Mouse (Mus musculus) myocyte (in vitro differentiated cells): ENCODE results near the gene Ccdc163. TPM values are rescaled to one million over a fixed set of nuclear protein-coding genes. Genes with fewer than 3 reads are reported as not detected.

Source experiments
- H3K27me3 ChIP-seq: one replicate; pipeline ENCODE4 v1.6.1; 2011; ENCODE audit not compliant: control insufficient read depth, insufficient read depth, insufficient read length
- H3K36me3 ChIP-seq: one replicate; pipeline ENCODE4 v1.6.1; 2011; ENCODE audit not compliant: control insufficient read depth, insufficient read depth
- H3K4me2 ChIP-seq: one replicate; pipeline ENCODE4 v1.6.1; 2011; ENCODE audit warnings: low read depth, control low read depth
- H3K4me3 ChIP-seq: one replicate; pipeline ENCODE4 v1.5.1; 2011; ENCODE audit warnings: mild to moderate bottlenecking, control low read depth, moderate library complexity
- H3K79me2 ChIP-seq: one replicate; pipeline ENCODE4 v1.6.1; 2011; ENCODE audit not compliant: control insufficient read depth, insufficient read depth
- H3ac ChIP-seq: one replicate; pipeline ENCODE4 v1.6.1; 2011; ENCODE audit not compliant: control insufficient read depth, insufficient read length
- CEBPB ChIP-seq: IDR thresholded peaks from 2 replicates; pipeline ENCODE4 v1.6.1; 2011; ENCODE audit warnings: mild to moderate bottlenecking, moderate library complexity; ENCODE audit not compliant: poor library complexity, insufficient read depth, severe bottlenecking
- E2F4 ChIP-seq: IDR thresholded peaks from one replicate; pipeline ENCODE4 v1.6.1; 2011; ENCODE audit warnings: mild to moderate bottlenecking, control low read depth, moderate library complexity; ENCODE audit not compliant: insufficient read depth
- MAX ChIP-seq: IDR thresholded peaks from one replicate; pipeline ENCODE4 v1.6.1; 2011; ENCODE audit warnings: low read depth, mild to moderate bottlenecking, control low read depth
- MYOD1 ChIP-seq, 3 experiments: IDR thresholded peaks; one replicate each; pipeline ENCODE4 v1.6.1; 2011; ENCODE audit warnings: control low read depth in 2 of 3, low read depth in 2 of 3, mild to moderate bottlenecking in 2 of 3, moderate library complexity in 1 of 3; ENCODE audit not compliant: insufficient read length in 2 of 3, control insufficient read depth in 1 of 3
- MYOG ChIP-seq, 3 experiments: IDR thresholded peaks; one replicate each; pipeline ENCODE4 v1.6.1; 2011; ENCODE audit warnings: control low read depth in 2 of 3, low read depth in 2 of 3, mild to moderate bottlenecking in 2 of 3; ENCODE audit not compliant: insufficient read length in 2 of 3, control insufficient read depth in 1 of 3, insufficient read depth in 1 of 3
- POLR2A ChIP-seq: IDR thresholded peaks from one replicate; pipeline ENCODE4 v1.6.1; 2011; ENCODE audit warnings: low read depth, mild to moderate bottlenecking, control low read depth, moderate library complexity; ENCODE audit not compliant: insufficient read length
- POLR2AphosphoS2 ChIP-seq: IDR thresholded peaks from one replicate; pipeline ENCODE4 v1.6.1; 2011; ENCODE audit warnings: low read depth, control low read depth; ENCODE audit not compliant: insufficient read length
- REST ChIP-seq: IDR thresholded peaks from one replicate; pipeline ENCODE4 v1.6.1; 2011; ENCODE audit warnings: mild to moderate bottlenecking, control low read depth, moderate library complexity; ENCODE audit not compliant: insufficient read depth, insufficient read length
- SRF ChIP-seq: IDR thresholded peaks from one replicate; pipeline ENCODE4 v1.6.1; 2011; ENCODE audit warnings: low read depth; ENCODE audit not compliant: control insufficient read depth, insufficient read length
- TCF12 ChIP-seq: IDR thresholded peaks from one replicate; pipeline ENCODE4 v1.6.1; 2011; ENCODE audit warnings: mild to moderate bottlenecking, control low read depth; ENCODE audit not compliant: poor library complexity, insufficient read depth, severe bottlenecking
- TCF3 ChIP-seq: IDR thresholded peaks from one replicate; pipeline ENCODE4 v1.6.1; 2011; ENCODE audit warnings: low read depth, control low read depth; ENCODE audit not compliant: insufficient read length
- USF1 ChIP-seq: IDR thresholded peaks from one replicate; pipeline ENCODE4 v1.6.1; 2011; ENCODE audit warnings: low read depth, mild to moderate bottlenecking, control low read depth, moderate library complexity
- polyA plus RNA-seq: library from polyadenylated mRNA; unstranded; fragments of >200 nt; fragmentation: generic; extraction: Trizol; gene quantifications from one replicate; pipeline ENCODE4 v1.2.1, GENCODE M21; 2012; ENCODE audit warnings: missing spikeins

Ccdc163 gene
- polyA plus RNA-seq, 1 experiment, result 18.9 TPM

DNA sequence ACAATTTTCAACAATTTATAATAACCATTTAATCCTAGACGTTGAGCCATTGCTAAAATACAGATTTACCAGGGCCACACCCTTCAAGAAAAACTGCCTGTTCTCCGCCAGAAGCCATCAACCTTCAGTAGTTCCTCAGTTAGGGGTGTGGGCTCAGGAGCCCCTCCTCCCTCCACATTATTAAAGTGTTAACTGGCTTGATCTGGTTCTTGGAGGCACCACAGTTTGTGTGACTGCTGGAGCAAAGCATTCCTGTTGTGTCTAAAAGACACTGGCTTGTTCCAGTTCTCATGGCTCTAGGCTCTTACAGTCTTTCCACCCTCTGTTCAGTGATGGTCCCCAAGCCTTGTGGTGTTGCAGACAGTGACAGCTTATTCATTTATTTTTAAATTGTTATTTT is 72.2 kb downstream of the Ccdc163 start:
- H3ac ChIP-seq, result no peak overlapping the region
- H3K79me2 ChIP-seq, result no peaks in the 10 kb centered on the region
- no peak overlapping the region for H3K4me2 ChIP-seq
- H3K36me3 ChIP-seq, result no peaks in the 10 kb centered on the region
- H3K27me3 ChIP-seq, result no peaks in the 10 kb centered on the region
- no peak overlapping the region for H3K4me3 ChIP-seq
- TF ChIP-seq USF1 (no peak), REST (no peak), MAX (no peak), POLR2AphosphoS2 (no peak), SRF (no peak), TCF12 (no peak), TCF3 (no peak), POLR2A (no peak), CEBPB (no peak), MYOD1 (IDR thresholded peaks at IDR 0.05; ENCODE audit: control insufficient read depth in 1 of 3, insufficient read length in 2 of 3, low read depth in 2 of 3) (no peak), MYOG (IDR thresholded peaks at IDR 0.05; ENCODE audit: control insufficient read depth in 1 of 3, insufficient read depth in 1 of 3, insufficient read length in 2 of 3, low read depth in 2 of 3) (no peak), E2F4 (no peak)

DNA sequence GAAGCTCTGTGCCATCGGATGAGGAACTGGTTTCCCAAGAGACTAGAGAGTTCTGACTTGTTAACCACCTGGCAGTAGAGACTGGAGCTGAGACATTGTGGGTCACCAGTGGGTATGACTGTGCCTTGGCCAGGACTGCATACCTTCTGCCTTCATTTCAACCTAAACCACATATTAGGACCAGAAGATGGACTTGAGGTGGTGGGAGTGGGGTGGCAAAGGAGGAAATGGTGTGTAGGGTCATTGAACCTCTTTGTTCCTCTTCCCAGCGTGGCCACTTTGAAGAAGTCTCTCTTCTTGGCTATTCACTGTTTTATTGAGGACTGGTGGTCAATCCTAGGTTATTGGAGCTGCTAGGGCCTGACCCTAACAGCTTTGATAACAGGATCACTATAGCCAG is 73.1 kb downstream of the Ccdc163 start:
- no peak for TF ChIP-seq MAX
- no peak for TF ChIP-seq USF1
- no peak for TF ChIP-seq POLR2AphosphoS2
- no peak for TF ChIP-seq TCF12
- TF ChIP-seq SRF, result no peak
- no peak for TF ChIP-seq POLR2A
- no peak for TF ChIP-seq CEBPB
- no peak for TF ChIP-seq E2F4
- no peak for TF ChIP-seq REST
- TF ChIP-seq MYOG (IDR thresholded peaks at IDR 0.05; ENCODE audit: control insufficient read depth in 1 of 3, insufficient read depth in 1 of 3, insufficient read length in 2 of 3, low read depth in 2 of 3), result no peak
- no peak for TF ChIP-seq MYOD1 (IDR thresholded peaks at IDR 0.05; ENCODE audit: control insufficient read depth in 1 of 3, insufficient read length in 2 of 3, low read depth in 2 of 3)
- TF ChIP-seq TCF3, result no peak
- Histone ChIP-seq H3K79me2 (no peaks in the 10 kb centered on the region), H3ac (no peak overlapping the region), H3K4me3 (no peak overlapping the region), H3K36me3 (no peaks in the 10 kb centered on the region), H3K27me3 (no peaks in the 10 kb centered on the region), H3K4me2 (no peak overlapping the region)

DNA sequence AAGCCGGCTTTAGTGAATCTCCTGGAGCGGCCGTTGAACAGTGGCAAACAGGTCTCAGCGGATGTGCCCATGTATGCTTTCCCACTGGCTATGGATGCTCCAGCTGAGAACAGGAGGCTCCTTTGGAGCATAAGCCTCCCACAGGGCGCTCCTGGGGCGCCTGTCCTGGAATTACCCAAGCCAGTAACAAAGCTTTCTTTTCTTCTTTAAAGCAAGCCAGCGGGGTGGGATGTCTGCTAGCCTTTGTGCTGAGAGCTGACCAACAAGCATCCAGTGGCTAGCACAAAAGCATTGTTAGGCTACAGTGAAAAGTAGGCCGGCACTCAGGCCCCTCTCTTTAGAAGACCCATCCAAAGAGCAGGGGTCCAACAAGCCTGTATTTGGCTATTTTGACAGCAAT is 73.9 kb downstream of the Ccdc163 start:
- Histone ChIP-seq H3K79me2 (no peaks in the 10 kb centered on the region), H3K36me3 (no peaks in the 10 kb centered on the region), H3K27me3 (no peaks in the 10 kb centered on the region), H3K4me3 (no peak overlapping the region), H3ac (no peak overlapping the region), H3K4me2 (no peak overlapping the region)
- TF ChIP-seq E2F4, result no peak
- no peak for TF ChIP-seq CEBPB
- TF ChIP-seq REST, result no peak
- TF ChIP-seq MYOG (IDR thresholded peaks at IDR 0.05; ENCODE audit: control insufficient read depth in 1 of 3, insufficient read depth in 1 of 3, insufficient read length in 2 of 3, low read depth in 2 of 3), result no peak
- TF ChIP-seq MAX, result no peak
- no peak for TF ChIP-seq TCF3
- TF ChIP-seq SRF, result no peak
- no peak for TF ChIP-seq POLR2A
- TF ChIP-seq MYOD1 (IDR thresholded peaks at IDR 0.05; ENCODE audit: control insufficient read depth in 1 of 3, insufficient read length in 2 of 3, low read depth in 2 of 3), result no peak
- TF ChIP-seq USF1, result no peak
- TF ChIP-seq POLR2AphosphoS2, result no peak
- no peak for TF ChIP-seq TCF12

DNA sequence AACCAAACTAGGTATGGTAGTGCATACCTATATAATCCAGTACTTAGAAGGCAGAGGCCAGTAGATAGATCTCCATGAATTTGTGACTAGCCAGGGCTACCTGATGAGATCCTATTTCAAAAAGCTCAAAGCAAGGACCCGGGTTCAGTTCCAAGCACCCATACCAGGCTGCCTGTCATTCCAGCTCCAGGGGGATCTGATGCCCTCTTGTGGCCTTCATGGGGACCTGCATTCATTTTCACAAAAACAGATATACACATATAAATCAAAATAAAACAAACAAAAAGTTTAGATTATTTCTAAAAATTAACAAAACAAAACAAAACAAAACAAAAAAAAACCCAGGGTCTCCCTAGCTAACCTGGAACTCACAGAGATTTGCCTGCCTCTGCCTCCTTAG is 78.3 kb downstream of the Ccdc163 start:
- H3K79me2 ChIP-seq, result no peaks in the 10 kb centered on the region
- H3K36me3 ChIP-seq, result no peaks in the 10 kb centered on the region
- no peak overlapping the region for H3ac ChIP-seq
- TF ChIP-seq TCF12 (no peak), USF1 (no peak), REST (no peak), POLR2AphosphoS2 (no peak), MYOD1 (IDR thresholded peaks at IDR 0.05; ENCODE audit: control insufficient read depth in 1 of 3, insufficient read length in 2 of 3, low read depth in 2 of 3) (no peak), E2F4 (no peak), TCF3 (no peak), SRF (no peak), MAX (no peak)
- no peak overlapping the region for H3K4me3 ChIP-seq
- no peaks in the 10 kb centered on the region for H3K27me3 ChIP-seq
- no peak overlapping the region for H3K4me2 ChIP-seq
